Mouse (Mus musculus): ENCODE results near the gene Mapk3. TPM values are rescaled to one million over a fixed set of nuclear protein-coding genes. Genes with fewer than 3 reads are reported as not detected.
A peak's percentile ranks its signal among the peaks of the same experiment; 100 is the strongest.

Mapk3 gene
- polyA plus RNA-seq, 1 experiment = 126 TPM

- H3K79me2 ChIP-seq (ENCODE audit: control insufficient read depth, insufficient read depth) = peaks cover 28% of the 10 kb centered on the region
- peak within 1 kb of the TSS; percentile 64 for H3ac ChIP-seq (ENCODE audit: control insufficient read depth, insufficient read length)
- H3K4me3 ChIP-seq = peak within 1 kb of the TSS; percentile 89
- no peak for TF ChIP-seq USF1 (IDR thresholded peaks at IDR 0.05; ENCODE audit: low read depth)
- peak; percentile 43 for TF ChIP-seq POLR2A (IDR thresholded peaks at IDR 0.05; ENCODE audit: insufficient read length, low read depth)
- peak in 1 of 3 experiments; percentile 60 for TF ChIP-seq MYOG (IDR thresholded peaks at IDR 0.05; ENCODE audit: control insufficient read depth in 1 of 3, insufficient read depth in 1 of 3, insufficient read length in 2 of 3, low read depth in 2 of 3)
- TF ChIP-seq MAX (IDR thresholded peaks at IDR 0.05; ENCODE audit: low read depth) = no peak
- TF ChIP-seq POLR2AphosphoS2 (IDR thresholded peaks at IDR 0.05; ENCODE audit: insufficient read length, low read depth) = peak; percentile 71
- TF ChIP-seq E2F4 (IDR thresholded peaks at IDR 0.05; ENCODE audit: insufficient read depth) = no peak
- no peaks in the 10 kb centered on the region for H3K27me3 ChIP-seq (ENCODE audit: control insufficient read depth, insufficient read depth, insufficient read length)
- peak within 1 kb of the TSS; percentile 96 for H3K4me2 ChIP-seq (ENCODE audit: low read depth)
- peaks cover 33% of the 10 kb centered on the region for H3K36me3 ChIP-seq (ENCODE audit: control insufficient read depth, insufficient read depth)
Measured at GRCm38 (mm10) chr7:126797411-126798126, 38.2 kb downstream of the Mapk3 start, which contains the start of gene Fam57b. TSS of gene Fam57b (plus strand) at chr7:126797668.

- TF ChIP-seq REST (IDR thresholded peaks at IDR 0.05; ENCODE audit: insufficient read depth, insufficient read length) (no peak), POLR2AphosphoS2 (IDR thresholded peaks at IDR 0.05; ENCODE audit: insufficient read length, low read depth) (peak; percentile 77), E2F4 (IDR thresholded peaks at IDR 0.05; ENCODE audit: insufficient read depth) (no peak), MAX (IDR thresholded peaks at IDR 0.05; ENCODE audit: low read depth) (no peak), MYOG (IDR thresholded peaks at IDR 0.05; ENCODE audit: control insufficient read depth in 1 of 3, insufficient read depth in 1 of 3, insufficient read length in 2 of 3, low read depth in 2 of 3) (no peak), POLR2A (IDR thresholded peaks at IDR 0.05; ENCODE audit: insufficient read length, low read depth) (peak; percentile 20)
- peak overlapping the region; percentile 89 for H3K4me3 ChIP-seq
- H3K36me3 ChIP-seq (ENCODE audit: control insufficient read depth, insufficient read depth) = peaks cover 33% of the 10 kb centered on the region
- H3ac ChIP-seq (ENCODE audit: control insufficient read depth, insufficient read length) = peak overlapping the region; percentile 64
- peak overlapping the region; percentile 96 for H3K4me2 ChIP-seq (ENCODE audit: low read depth)
- H3K27me3 ChIP-seq (ENCODE audit: control insufficient read depth, insufficient read depth, insufficient read length) = no peaks in the 10 kb centered on the region
- H3K79me2 ChIP-seq (ENCODE audit: control insufficient read depth, insufficient read depth) = peaks cover 28% of the 10 kb centered on the region
Measured at GRCm38 (mm10) chr7:126798127-126799049, 39.0 kb downstream of the Mapk3 start.

GRCm38 (mm10) chr7:126799050-126799467 is 39.7 kb downstream of the Mapk3 start:
- Histone ChIP-seq H3K4me2 (ENCODE audit: low read depth) (peak overlapping the region; percentile 96), H3K4me3 (peak overlapping the region; percentile 89), H3K27me3 (ENCODE audit: control insufficient read depth, insufficient read depth, insufficient read length) (no peaks in the 10 kb centered on the region), H3K36me3 (ENCODE audit: control insufficient read depth, insufficient read depth) (peaks cover 30% of the 10 kb centered on the region), H3ac (ENCODE audit: control insufficient read depth, insufficient read length) (peak overlapping the region; percentile 64), H3K79me2 (ENCODE audit: control insufficient read depth, insufficient read depth) (peaks cover 28% of the 10 kb centered on the region)
- peak in 1 of 3 experiments; percentile 16 for TF ChIP-seq MYOD1 (IDR thresholded peaks at IDR 0.05; ENCODE audit: control insufficient read depth in 1 of 3, insufficient read length in 2 of 3, low read depth in 2 of 3)
- TF ChIP-seq TCF12 (IDR thresholded peaks at IDR 0.05; ENCODE audit: insufficient read depth, poor library complexity, severe bottlenecking) = no peak
- TF ChIP-seq POLR2A (IDR thresholded peaks at IDR 0.05; ENCODE audit: insufficient read length, low read depth) = peak; percentile 99
- no peak for TF ChIP-seq MAX (IDR thresholded peaks at IDR 0.05; ENCODE audit: low read depth)
- no peak for TF ChIP-seq TCF3 (IDR thresholded peaks at IDR 0.05; ENCODE audit: insufficient read length, low read depth)
- peak in 1 of 3 experiments; percentile 7 for TF ChIP-seq MYOG (IDR thresholded peaks at IDR 0.05; ENCODE audit: control insufficient read depth in 1 of 3, insufficient read depth in 1 of 3, insufficient read length in 2 of 3, low read depth in 2 of 3)
- peak; percentile 12 for TF ChIP-seq E2F4 (IDR thresholded peaks at IDR 0.05; ENCODE audit: insufficient read depth)
- no peak for TF ChIP-seq CEBPB (IDR thresholded peaks at IDR 0.05; ENCODE audit: insufficient read depth, poor library complexity, severe bottlenecking)
- peak; percentile 29 for TF ChIP-seq REST (IDR thresholded peaks at IDR 0.05; ENCODE audit: insufficient read depth, insufficient read length)
- TF ChIP-seq POLR2AphosphoS2 (IDR thresholded peaks at IDR 0.05; ENCODE audit: insufficient read length, low read depth) = peak; percentile 100
- TF ChIP-seq SRF (IDR thresholded peaks at IDR 0.05; ENCODE audit: control insufficient read depth, insufficient read length, low read depth) = peak; percentile 73

GRCm38 (mm10) chr7:126799468-126800268 is 40.3 kb downstream of the Mapk3 start:
- no peaks in the 10 kb centered on the region for H3K27me3 ChIP-seq (ENCODE audit: control insufficient read depth, insufficient read depth, insufficient read length)
- peak overlapping the region; percentile 89 for H3K4me3 ChIP-seq
- peaks cover 28% of the 10 kb centered on the region for H3K79me2 ChIP-seq (ENCODE audit: control insufficient read depth, insufficient read depth)
- H3ac ChIP-seq (ENCODE audit: control insufficient read depth, insufficient read length) = peak overlapping the region; percentile 64
- TF ChIP-seq REST (IDR thresholded peaks at IDR 0.05; ENCODE audit: insufficient read depth, insufficient read length) (no peak), USF1 (IDR thresholded peaks at IDR 0.05; ENCODE audit: low read depth) (no peak), TCF12 (IDR thresholded peaks at IDR 0.05; ENCODE audit: insufficient read depth, poor library complexity, severe bottlenecking) (no peak), TCF3 (IDR thresholded peaks at IDR 0.05; ENCODE audit: insufficient read length, low read depth) (no peak), CEBPB (IDR thresholded peaks at IDR 0.05; ENCODE audit: insufficient read depth, poor library complexity, severe bottlenecking) (no peak), POLR2AphosphoS2 (IDR thresholded peaks at IDR 0.05; ENCODE audit: insufficient read length, low read depth) (peak; percentile 81), SRF (IDR thresholded peaks at IDR 0.05; ENCODE audit: control insufficient read depth, insufficient read length, low read depth) (no peak), E2F4 (IDR thresholded peaks at IDR 0.05; ENCODE audit: insufficient read depth) (no peak), POLR2A (IDR thresholded peaks at IDR 0.05; ENCODE audit: insufficient read length, low read depth) (peak; percentile 75), MYOD1 (IDR thresholded peaks at IDR 0.05; ENCODE audit: control insufficient read depth in 1 of 3, insufficient read length in 2 of 3, low read depth in 2 of 3) (peak in 1 of 3 experiments; percentile 41), MYOG (IDR thresholded peaks at IDR 0.05; ENCODE audit: control insufficient read depth in 1 of 3, insufficient read depth in 1 of 3, insufficient read length in 2 of 3, low read depth in 2 of 3) (peak in 1 of 3 experiments; percentile 55), MAX (IDR thresholded peaks at IDR 0.05; ENCODE audit: low read depth) (no peak)
- H3K4me2 ChIP-seq (ENCODE audit: low read depth) = peak overlapping the region; percentile 87
- H3K36me3 ChIP-seq (ENCODE audit: control insufficient read depth, insufficient read depth) = peaks cover 23% of the 10 kb centered on the region

All from myocyte (in vitro differentiated cells).